Comparison of ENCODE assay signal across 10 mouse cellular contexts in the genomic region with DNA sequence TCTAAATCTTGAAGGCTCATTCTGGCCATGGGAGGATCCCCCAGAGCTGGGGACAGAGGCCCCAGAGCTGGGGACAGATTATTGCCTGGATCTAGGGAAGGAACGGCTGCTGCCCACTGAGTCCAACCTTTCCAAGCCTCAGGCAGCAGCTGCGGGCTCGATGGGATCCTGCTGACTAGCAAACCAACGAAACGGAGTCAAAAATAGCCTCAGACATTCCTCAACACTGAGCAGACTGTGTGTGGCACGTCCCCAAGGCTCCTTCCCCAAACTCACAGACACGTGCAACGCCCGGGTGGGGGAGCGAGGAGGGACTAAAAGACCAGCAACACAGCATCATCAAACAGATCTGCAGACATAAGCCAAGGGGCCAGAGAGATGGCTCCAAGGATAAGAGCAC. TPM values are rescaled to one million over a fixed set of nuclear protein-coding genes. Genes with fewer than 3 reads are reported as not detected.
A peak's percentile ranks its signal among the peaks of the same experiment; 100 is the strongest.
DNase-seq lines count a peak whose midpoint lies in the region; ATAC-seq lines count a peak whose summit lies in the region.
"Had no signal": no experiment of that assay in that cellular context is flagged by ENCODE, and none has a peak within 500 bp of the region (broad histone marks: within the 10 kb centered on the region; RNA-seq: fewer than 3 reads in every experiment).

No protein-coding gene starts in this region.

- H3K4me2 ChIP-seq in heart, embryonic 15.5 days: peak overlapping the region; percentile 42
- H3K4me2 ChIP-seq in midbrain, embryonic 14.5 days (ENCODE audit: low read length): no peak overlapping the region
- H3K4me2 ChIP-seq: liver, embryonic 13.5 days had no signal

- no peaks in the 10 kb centered on the region for H3K9me3 ChIP-seq in heart, embryonic 15.5 days (replicated peaks)
- H3K9me3 ChIP-seq in midbrain, embryonic 14.5 days (ENCODE audit: control insufficient read depth, low read length): no peaks in the 10 kb centered on the region
- H3K9me3 ChIP-seq: liver, embryonic 13.5 days had no signal

- WGBS in heart, embryonic 15.5 days: 30% methylated on average over 10 of the region's 10 CpGs
- WGBS in midbrain, embryonic 14.5 days: 76% methylated on average over 10 of the region's 10 CpGs

- peaks cover 9% of the 10 kb centered on the region for H3K4me1 ChIP-seq in heart, embryonic 15.5 days (replicated peaks)
- H3K4me1 ChIP-seq in midbrain, embryonic 14.5 days (ENCODE audit: control insufficient read depth, insufficient read depth, low read length): no peaks in the 10 kb centered on the region
- H3K4me1 ChIP-seq: liver, embryonic 13.5 days had no signal

- peak; percentile 54; the same call in 1 of the 2 replicates for ATAC-seq in heart, embryonic 15.5 days (replicated peaks; ENCODE audit: insufficient number of reproducible peaks, insufficient read depth, low FRiP score, low read depth)
- ATAC-seq in midbrain, embryonic 14.5 days (ENCODE audit: low FRiP score, low TSS enrichment): no peak

- H3K27me3 ChIP-seq in heart, embryonic 15.5 days: peaks cover 8% of the 10 kb centered on the region
- no peaks in the 10 kb centered on the region for H3K27me3 ChIP-seq in midbrain, embryonic 14.5 days (ENCODE audit: control insufficient read depth, insufficient read depth, low read length)

- peak overlapping the region; percentile 78 for H3K27ac ChIP-seq in heart, embryonic 15.5 days
- no peak overlapping the region for H3K27ac ChIP-seq in midbrain, embryonic 14.5 days (replicated peaks; ENCODE audit: low read depth, low read length)
- H3K27ac ChIP-seq: liver, embryonic 13.5 days had no signal

- no peak overlapping the region for H3K4me3 ChIP-seq in heart, embryonic 15.5 days
- no peak overlapping the region for H3K4me3 ChIP-seq in midbrain, embryonic 14.5 days (replicated peaks; ENCODE audit: low read depth, low read length)
- H3K4me3 ChIP-seq: liver, embryonic 13.5 days had no signal

- intact Hi-C loops in left cerebral cortex, postnatal 4 days (cut with DNase I): no loop called here

- no peaks in the 10 kb centered on the region for H3K36me3 ChIP-seq in heart, embryonic 15.5 days
- H3K36me3 ChIP-seq in midbrain, embryonic 14.5 days (ENCODE audit: control insufficient read depth, insufficient read depth, low read length): no peaks in the 10 kb centered on the region
- H3K36me3 ChIP-seq: liver, embryonic 13.5 days had no signal

- peak; percentile 70 for DNase-seq in left cerebral cortex, adult 11 months (ENCODE audit: low spot score)
- no peak for DNase-seq in left cerebral cortex, postnatal 4 days
- DNase-seq in cerebellum, postnatal 36 days: peak; percentile 54 to 61
- DNase-seq in right cerebral cortex, postnatal 25 days: peak; percentile 77
- no peak for DNase-seq in adrenal gland, adult (ENCODE audit: inconsistent age in 2 of 2, low spot score in 1 of 2)
- DNase-seq in midbrain, embryonic 14.5 days: no peak
- DNase-seq: kidney, adult 9 months; liver, embryonic 13.5 days had no signal

- peak overlapping the region; percentile 18; the same call in 1 of the 2 replicates for H3K9ac ChIP-seq in heart, embryonic 15.5 days
- no peak overlapping the region for H3K9ac ChIP-seq in midbrain, embryonic 14.5 days (replicated peaks; ENCODE audit: low read length)
- H3K9ac ChIP-seq: liver, embryonic 13.5 days had no signal

RNA-seq across cellular contexts. Expression of gene Irgc1, which starts 14.1 kb away (rescaled TPM):
- not detected for total RNA-seq in left cerebral cortex, postnatal 4 days (2021)
- polyA plus RNA-seq in heart, embryonic 15.5 days (2015; fragmentation: Nextera tagmentation; extraction: Ambion mirVana): not detected in 2 replicates
- polyA plus RNA-seq in midbrain, embryonic 14.5 days (2014; fragmentation: Nextera tagmentation; extraction: Ambion mirVana): not detected in 2 replicates
- total RNA-seq: gastrocnemius, postnatal 36 days had no signal
- polyA plus RNA-seq: liver, embryonic 13.5 days had no signal

RNA-seq across cellular contexts. Expression of gene Plaur, which starts 24.3 kb away (rescaled TPM):
- 1 to 10 TPM; 1.0 to 1.2 TPM for total RNA-seq in left cerebral cortex, postnatal 4 days (2021)
- polyA plus RNA-seq in heart, embryonic 15.5 days (2015; fragmentation: Nextera tagmentation; extraction: Ambion mirVana): 8.2 and 9.9 TPM in 2 replicates
- 1.1 and 2.6 TPM in 2 replicates for polyA plus RNA-seq in midbrain, embryonic 14.5 days (2014; fragmentation: Nextera tagmentation; extraction: Ambion mirVana)

RNA-seq across cellular contexts. Expression of gene Smg9, which starts 38.6 kb away (rescaled TPM):
- 10 to 100 TPM; 42.0 to 43.2 TPM for total RNA-seq in left cerebral cortex, postnatal 4 days (2021)
- 17.1 and 23.8 TPM in 2 replicates for polyA plus RNA-seq in heart, embryonic 15.5 days (2015; fragmentation: Nextera tagmentation; extraction: Ambion mirVana)
- 32.9 and 33.3 TPM in 2 replicates for polyA plus RNA-seq in midbrain, embryonic 14.5 days (2014; fragmentation: Nextera tagmentation; extraction: Ambion mirVana)

RNA-seq across cellular contexts. Expression of gene Cadm4, which starts 43.8 kb away (rescaled TPM):
- 100 to 1,000 TPM; 332 to 353 TPM for total RNA-seq in left cerebral cortex, postnatal 4 days (2021)
- 1.3 and 2.0 TPM in 2 replicates for polyA plus RNA-seq in heart, embryonic 15.5 days (2015; fragmentation: Nextera tagmentation; extraction: Ambion mirVana)
- 26.2 and 63.4 TPM in 2 replicates for polyA plus RNA-seq in midbrain, embryonic 14.5 days (2014; fragmentation: Nextera tagmentation; extraction: Ambion mirVana)

Comparison
In these comparisons a context has a peak if more than half of its experiments do, and no peak if none do; other contexts are left out.
1. DNase-seq: peak in left cerebral cortex, adult 11 months (single experiment), cerebellum, postnatal 36 days (2 of 2) and right cerebral cortex, postnatal 25 days (single experiment); none in left cerebral cortex, postnatal 4 days (single experiment), adrenal gland, adult (0 of 2) and midbrain, embryonic 14.5 days (single experiment).